Mouse (Mus musculus): ENCODE data around the gene Gm44805.

The Gm44805 gene

GRCm38 (mm10) chr7:19676662-19677061 is 4.6 kb downstream of the Gm44805 start:
- no peak for DNase-seq

GRCm38 (mm10) chr7:19675824-19676223 is 5.4 kb downstream of the Gm44805 start:
- no peak for DNase-seq

- DNase-seq, result no peak
Measured at GRCm38 (mm10) chr7:19673083-19673699, 8.0 kb downstream of the Gm44805 start.

GRCm38 (mm10) chr7:19671511-19671910 is 9.7 kb downstream of the Gm44805 start:
- no peak for DNase-seq

- peak; percentile 89 for DNase-seq
Measured at GRCm38 (mm10) chr7:19668947-19669721, 12.1 kb downstream of the Gm44805 start.

GRCm38 (mm10) chr7:19667434-19667833 is 13.8 kb downstream of the Gm44805 start:
- no peak for DNase-seq

GRCm38 (mm10) chr7:19666750-19667149 is 14.5 kb downstream of the Gm44805 start:
- DNase-seq, result no peak

- peak; percentile 97 for DNase-seq
Measured at GRCm38 (mm10) chr7:19664955-19665841, 16.0 kb downstream of the Gm44805 start, which contains the start of gene Clptm1. Clptm1 (minus strand) TSS chr7:19665033.

GRCm38 (mm10) chr7:19664455-19664954 is 16.7 kb downstream of the Gm44805 start:
- DNase-seq, result no peak

GRCm38 (mm10) chr7:19663940-19664339 is 17.3 kb downstream of the Gm44805 start:
- no peak for DNase-seq

- DNase-seq, result no peak
Measured at GRCm38 (mm10) chr7:19652614-19653013, 28.6 kb downstream of the Gm44805 start.

GRCm38 (mm10) chr7:19651063-19651786 is 30.0 kb downstream of the Gm44805 start:
- no peak for DNase-seq

- DNase-seq, result no peak
Measured at GRCm38 (mm10) chr7:19641223-19641622, 40.0 kb downstream of the Gm44805 start.

GRCm38 (mm10) chr7:19635074-19635827 is 46.0 kb downstream of the Gm44805 start:
- DNase-seq, result no peak

- DNase-seq, result no peak
Measured at GRCm38 (mm10) chr7:19634591-19634990, 46.6 kb downstream of the Gm44805 start.

GRCm38 (mm10) chr7:19633855-19634254 is 47.4 kb downstream of the Gm44805 start:
- DNase-seq, result no peak

GRCm38 (mm10) chr7:19633197-19633596 is 48.0 kb downstream of the Gm44805 start:
- no peak for DNase-seq

GRCm38 (mm10) chr7:19632720-19633119 is 48.5 kb downstream of the Gm44805 start:
- DNase-seq, result no peak

GRCm38 (mm10) chr7:19632275-19632674 is 48.9 kb downstream of the Gm44805 start:
- DNase-seq, result no peak

GRCm38 (mm10) chr7:19629361-19629734 is 51.9 kb downstream of the Gm44805 start, which contains the start of gene Relb:
Relb (minus strand) TSS chr7:19629438.
- DNase-seq, result peak; percentile 89

GRCm38 (mm10) chr7:19628536-19629360 is 52.5 kb downstream of the Gm44805 start:
- DNase-seq, result peak; percentile 84
